Mouse (Mus musculus) thymus, adult 2 months (tissue): Measurements from ENCODE around the gene Ppp2r2c. TPM values are rescaled to one million over a fixed set of nuclear protein-coding genes. Genes with fewer than 3 reads are reported as not detected.

ENCODE experiments used
- DNase-seq: peaks from one replicate; pipeline ENCODE4 v3.0.0; 2021
- H3K27ac ChIP-seq: fragments of 200-500 bp; 2 replicates; pipeline ENCODE4 v1.5.1; 2012; ENCODE audit warnings: low read length, control low read depth; ENCODE audit not compliant: control insufficient read depth, insufficient read depth
- H3K27me3 ChIP-seq: fragments of 200-500 bp; 2 replicates; pipeline ENCODE4 v1.6.1; 2012; ENCODE audit warnings: mild to moderate bottlenecking, low read length, moderate library complexity, mixed read lengths; ENCODE audit not compliant: control insufficient read depth, insufficient read depth
- H3K36me3 ChIP-seq: fragments of 200-500 bp; 2 replicates; pipeline ENCODE4 v1.6.1; 2012; ENCODE audit warnings: mild to moderate bottlenecking, low read length, moderate library complexity; ENCODE audit not compliant: control insufficient read depth, insufficient read depth
- H3K4me1 ChIP-seq: fragments of 200-500 bp; replicated peaks from 2 replicates; pipeline ENCODE4 v1.6.1; 2012; ENCODE audit warnings: low read length; ENCODE audit not compliant: control insufficient read depth, insufficient read depth
- H3K4me3 ChIP-seq: fragments of 200-500 bp; 2 replicates; pipeline ENCODE4 v1.5.1; 2012; ENCODE audit warnings: mild to moderate bottlenecking, low read length, control low read depth, moderate library complexity; ENCODE audit not compliant: control insufficient read depth, insufficient read depth
- CTCF ChIP-seq: fragments of 200-500 bp; IDR thresholded peaks from 2 replicates; pipeline ENCODE4 v1.5.1; 2012; ENCODE audit warnings: mild to moderate bottlenecking, control low read depth, low read length, moderate library complexity, borderline replicate concordance; ENCODE audit not compliant: control insufficient read depth, poor library complexity, insufficient read depth; ENCODE audit errors: extremely low read depth
- POLR2A ChIP-seq: fragments of 200-500 bp; IDR thresholded peaks from 2 replicates; pipeline ENCODE4 v1.6.1; 2012; ENCODE audit warnings: mild to moderate bottlenecking, low read length, control low read depth, moderate library complexity; ENCODE audit not compliant: control insufficient read depth, poor library complexity, insufficient read depth; ENCODE audit errors: extremely low read depth
- WGBS: fragments of 180-500 bp; shearing (Covaris S2); methylation state at CpG from one replicate; pipeline ENCODE4 v1.1.7; 2018; 5-methylcytosine and 5-hydroxymethylcytosine counted together
- polyA plus RNA-seq: library from polyadenylated mRNA; depleted of rRNA; stranded (reverse); fragments of >200 nt; gene quantifications from 2 replicates; pipeline ENCODE4 v1.2.3, GENCODE M21; 2012

Ppp2r2c gene
- polyA plus RNA-seq, 1 experiment = 0.16 TPM

GRCm38 (mm10) chr5:36880622-36881021 is 12.3 kb downstream of the Ppp2r2c start:
- no peak for DNase-seq
- no peaks in the 10 kb centered on the region for H3K4me1 ChIP-seq
- 85% methylated on average over 5 of the region's 5 CpGs for WGBS
- H3K27ac ChIP-seq = no peak overlapping the region
- no peaks in the 10 kb centered on the region for H3K27me3 ChIP-seq
- H3K4me3 ChIP-seq = no peak overlapping the region
- TF ChIP-seq CTCF = no peak
- no peak for TF ChIP-seq POLR2A
- no peaks in the 10 kb centered on the region for H3K36me3 ChIP-seq

- no peak for TF ChIP-seq POLR2A
- no peak overlapping the region for H3K4me3 ChIP-seq
- 82% methylated on average over 12 of the region's 12 CpGs for WGBS
- no peaks in the 10 kb centered on the region for H3K27me3 ChIP-seq
- H3K4me1 ChIP-seq = no peaks in the 10 kb centered on the region
- no peak for DNase-seq
- H3K36me3 ChIP-seq = no peaks in the 10 kb centered on the region
- no peak overlapping the region for H3K27ac ChIP-seq
Measured at GRCm38 (mm10) chr5:36883516-36883915, 15.2 kb downstream of the Ppp2r2c start.

- WGBS = 77% methylated on average over 1 of the region's 1 CpGs
- TF ChIP-seq POLR2A = no peak
- no peak for TF ChIP-seq CTCF
- Histone ChIP-seq H3K27ac (no peak overlapping the region), H3K36me3 (no peaks in the 10 kb centered on the region), H3K4me1 (no peaks in the 10 kb centered on the region), H3K4me3 (no peak overlapping the region), H3K27me3 (no peaks in the 10 kb centered on the region)
- DNase-seq = no peak
Measured at GRCm38 (mm10) chr5:36885067-36885466, 16.8 kb downstream of the Ppp2r2c start.

- H3K27ac ChIP-seq = no peak overlapping the region
- no peak for DNase-seq
- no peaks in the 10 kb centered on the region for H3K36me3 ChIP-seq
- H3K4me3 ChIP-seq = no peak overlapping the region
- 91% methylated on average over 5 of the region's 5 CpGs for WGBS
- TF ChIP-seq CTCF (no peak), POLR2A (no peak)
- H3K27me3 ChIP-seq = no peaks in the 10 kb centered on the region
- H3K4me1 ChIP-seq = no peaks in the 10 kb centered on the region
Measured at GRCm38 (mm10) chr5:36885595-36885994, 17.3 kb downstream of the Ppp2r2c start.

GRCm38 (mm10) chr5:36886298-36886697 is 18.0 kb downstream of the Ppp2r2c start:
- Histone ChIP-seq H3K4me1 (no peaks in the 10 kb centered on the region), H3K27me3 (no peaks in the 10 kb centered on the region), H3K4me3 (no peak overlapping the region), H3K27ac (no peak overlapping the region), H3K36me3 (no peaks in the 10 kb centered on the region)
- TF ChIP-seq CTCF = no peak
- no peak for TF ChIP-seq POLR2A
- whole genome bisulfite sequencing = 63% methylated on average over 2 of the region's 2 CpGs
- DNase-seq = no peak

GRCm38 (mm10) chr5:36886852-36887283 is 18.6 kb downstream of the Ppp2r2c start:
- Histone ChIP-seq H3K4me1 (no peaks in the 10 kb centered on the region), H3K27me3 (no peaks in the 10 kb centered on the region), H3K4me3 (no peak overlapping the region), H3K36me3 (no peaks in the 10 kb centered on the region), H3K27ac (no peak overlapping the region)
- no peak for DNase-seq
- WGBS = 75% methylated on average over 7 of the region's 7 CpGs
- no peak for TF ChIP-seq POLR2A
- no peak for TF ChIP-seq CTCF

- H3K36me3 ChIP-seq = no peaks in the 10 kb centered on the region
- H3K27ac ChIP-seq = no peak overlapping the region
- no peak overlapping the region for H3K4me3 ChIP-seq
- TF ChIP-seq POLR2A = no peak
- TF ChIP-seq CTCF = no peak
- no peaks in the 10 kb centered on the region for H3K4me1 ChIP-seq
- no peaks in the 10 kb centered on the region for H3K27me3 ChIP-seq
- WGBS = 47% methylated on average over 9 of the region's 9 CpGs
- no peak for DNase-seq
Measured at GRCm38 (mm10) chr5:36887299-36887988, 19.1 kb downstream of the Ppp2r2c start.
